Mouse (Mus musculus) intestine, embryonic 14.5 days (tissue): ENCODE data around the gene Pla2r1. TPM values are rescaled to one million over a fixed set of nuclear protein-coding genes. Genes with fewer than 3 reads are reported as not detected.

ENCODE experiments used
- ATAC-seq: fragments of 200-750 bp; cut with Nextera tagmentation; replicated peaks from 2 replicates; pipeline ENCODE4 v1.8.0; 2017; ENCODE audit warnings: low read depth, moderate number of reproducible peaks, moderate TSS enrichment, moderate library complexity; ENCODE audit not compliant: low FRiP score, low TSS enrichment
- DNase-seq: peaks from one replicate; pipeline ENCODE4 v3.0.0-alpha.2; 2018; ENCODE audit warnings: low spot score
- H3K27ac ChIP-seq: fragments of 300-500 bp; sonication (generic); 2 replicates; pipeline ENCODE4 v1.5.1; 2014; ENCODE audit warnings: low read depth, mild to moderate bottlenecking, control low read depth
- H3K27me3 ChIP-seq: fragments of 300-500 bp; sonication (generic); replicated peaks from 2 replicates; pipeline ENCODE4 v1.6.1; 2014; ENCODE audit warnings: low read length, control low read depth; ENCODE audit not compliant: control insufficient read depth, insufficient read depth
- H3K36me3 ChIP-seq: fragments of 300-500 bp; sonication (generic); 2 replicates; pipeline ENCODE4 v1.6.1; 2014; ENCODE audit warnings: low read length, control low read depth; ENCODE audit not compliant: control insufficient read depth, insufficient read depth
- H3K4me1 ChIP-seq: fragments of 300-500 bp; sonication (generic); replicated peaks from 2 replicates; pipeline ENCODE4 v1.6.1; 2014; ENCODE audit warnings: low read length, control low read depth, mixed read lengths; ENCODE audit not compliant: control insufficient read depth, insufficient read depth
- H3K4me2 ChIP-seq: fragments of 300-500 bp; sonication (generic); 2 replicates; pipeline ENCODE4 v1.6.1; 2014; ENCODE audit warnings: low read length
- H3K4me3 ChIP-seq: fragments of 300-500 bp; sonication (generic); 2 replicates; pipeline ENCODE4 v1.5.1; 2014; ENCODE audit warnings: low read depth, low read length, control low read depth, mixed read lengths
- H3K9ac ChIP-seq: fragments of 300-500 bp; sonication (generic); 2 replicates; pipeline ENCODE4 v1.6.1; 2014; ENCODE audit warnings: mild to moderate bottlenecking, low read length
- H3K9me3 ChIP-seq: fragments of 300-500 bp; sonication (generic); 2 replicates; pipeline ENCODE4 v1.6.1; 2016; ENCODE audit warnings: low read length, control low read depth; ENCODE audit not compliant: control insufficient read depth
- WGBS: fragments of 180-500 bp; shearing (Covaris S2); extraction: QIAGEN DNeasy Blood & Tissue Kit; methylation state at CpG from one replicate; pipeline ENCODE4 v1.1.7; 2014; 5-methylcytosine and 5-hydroxymethylcytosine counted together
- polyA plus RNA-seq: library from polyadenylated mRNA; unstranded; fragments of >200 nt; fragmentation: Nextera tagmentation; extraction: Ambion mirVana; gene quantifications from 2 replicates; pipeline ENCODE4 v1.2.1, GENCODE M21; 2014

Gene Pla2r1
- polyA plus RNA-seq, 1 experiment from 2014 or later, result 2.1 TPM

DNA sequence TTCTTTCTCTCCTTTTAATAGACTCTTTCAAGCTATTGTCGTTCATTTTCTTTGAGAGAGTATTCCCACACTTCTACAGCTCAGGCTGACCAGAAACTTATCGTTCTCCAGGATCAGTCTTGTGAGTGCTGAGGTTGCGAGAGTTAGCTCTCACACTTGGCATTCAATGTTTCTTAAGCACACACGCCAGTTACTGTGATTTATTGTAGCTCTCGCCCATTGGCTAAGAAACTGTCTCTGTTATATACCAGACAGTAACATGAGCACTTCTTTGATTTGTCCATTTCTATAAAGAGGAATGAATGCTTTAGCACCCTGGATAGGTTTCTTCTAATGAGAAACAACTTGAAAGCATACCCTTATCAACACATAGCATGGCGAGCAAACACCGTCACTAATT is 185.2 kb downstream of the Pla2r1 start:
- ATAC-seq (no peak), DNase-seq (no peak)
- H3K27me3 ChIP-seq, result no peaks in the 10 kb centered on the region
- no peaks in the 10 kb centered on the region for H3K36me3 ChIP-seq
- WGBS, result 75% methylated on average over 7 of the region's 7 CpGs
- no peak overlapping the region for H3K4me2 ChIP-seq
- no peak overlapping the region for H3K4me3 ChIP-seq
- no peaks in the 10 kb centered on the region for H3K4me1 ChIP-seq
- no peak overlapping the region for H3K27ac ChIP-seq
- H3K9me3 ChIP-seq, result no peaks in the 10 kb centered on the region
- H3K9ac ChIP-seq, result no peak overlapping the region

Other genes with a start within 250 kb of the Pla2r1 start
- gene Ly75, start 170.0 kb downstream of the Pla2r1 start, polyA plus RNA-seq, result 1.5 and 1.6 TPM in 2 replicates
- 9.6 and 9.7 TPM in 2 replicates for gene Itgb6, start 169.3 kb upstream of the Pla2r1 start, polyA plus RNA-seq